Mouse (Mus musculus) hindbrain, embryonic 11.5 days (tissue): ENCODE results near the gene Ccdc170. TPM values are rescaled to one million over a fixed set of nuclear protein-coding genes. Genes with fewer than 3 reads are reported as not detected.

ENCODE experiments used
- polyA plus RNA-seq: library from polyadenylated mRNA; unstranded; fragments of >200 nt; fragmentation: Nextera tagmentation; extraction: Ambion mirVana; gene quantifications from 2 replicates; pipeline ENCODE4 v1.2.1, GENCODE M21; 2014

Gene Ccdc170
- polyA plus RNA-seq, 1 experiment from 2014 or later: 0.40 TPM

Other genes starting within 250 kb of the Ccdc170 start
- 59.3 and 65.9 TPM in 2 replicates for gene Akap12, start 216.1 kb upstream of the Ccdc170 start, polyA plus RNA-seq
- gene Zbtb2, start 94.4 kb upstream of the Ccdc170 start, polyA plus RNA-seq: 20.2 and 23.1 TPM in 2 replicates
- 49.0 and 51.9 TPM in 2 replicates for gene Rmnd1, start 50.1 kb upstream of the Ccdc170 start, polyA plus RNA-seq
- 27.6 and 27.7 TPM in 2 replicates for gene Armt1, start 50.0 kb upstream of the Ccdc170 start, polyA plus RNA-seq
- gene Esr1, start 129.1 kb downstream of the Ccdc170 start, polyA plus RNA-seq: 0.04 and 0.12 TPM in 2 replicates